Mouse (Mus musculus) urinary bladder, postnatal 36 days (tissue): Measurements from ENCODE around the gene Tstd2.

Experiments
- DNase-seq, 2 experiments: peaks; one replicate each; pipeline ENCODE4 v3.0.0; 2022; ENCODE audit warnings: low spot score in 2 of 2, mixed read lengths in 1 of 2

Gene Tstd2

DNA sequence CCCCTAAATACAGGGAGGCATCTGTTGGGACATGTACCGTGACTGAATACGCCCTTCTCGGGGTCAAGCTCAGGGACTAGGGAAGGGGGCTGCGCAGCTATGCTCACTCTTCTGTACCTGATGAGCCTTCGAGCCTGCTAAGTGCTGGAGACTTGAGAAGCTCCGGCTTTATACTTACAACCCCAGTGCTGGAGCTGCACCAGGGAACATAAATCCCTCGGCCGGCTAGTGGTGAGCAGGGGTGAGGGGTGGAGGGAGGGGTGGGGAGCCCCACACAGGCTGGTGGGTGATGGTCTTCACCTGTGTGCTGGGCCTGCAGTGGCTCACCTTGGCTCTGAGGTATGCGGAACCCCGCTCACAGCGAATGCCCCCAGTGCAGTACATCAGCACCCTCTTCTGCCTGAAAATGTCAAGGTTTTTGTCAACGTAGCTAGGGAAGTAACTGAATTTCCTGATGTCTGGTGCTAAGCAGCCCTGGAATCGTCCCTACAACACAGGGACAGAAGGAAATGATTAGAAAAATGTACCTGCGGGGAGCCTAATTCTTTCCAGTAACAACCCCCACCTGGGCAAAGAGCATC lies 18.9 kb downstream of the Tstd2 start:
- no peak for DNase-seq

DNA sequence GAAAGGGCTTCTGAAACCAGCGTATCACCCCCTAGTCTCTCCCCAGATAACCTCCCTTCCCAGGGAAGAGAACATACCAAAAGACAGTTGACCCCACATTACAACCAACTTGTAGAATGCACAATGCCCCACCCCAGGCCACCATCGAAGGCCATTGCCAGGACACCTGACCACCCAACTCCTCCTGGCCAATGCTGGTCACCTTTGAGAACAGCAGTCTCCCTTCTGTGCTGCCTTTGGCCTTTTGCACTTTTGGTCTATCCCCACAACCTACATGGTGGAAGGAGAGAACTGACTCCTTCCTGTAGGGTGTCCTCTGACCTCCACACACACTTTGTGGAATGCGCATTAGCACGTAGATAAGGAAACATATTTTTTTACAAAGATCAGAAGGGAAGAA lies 21.0 kb downstream of the Tstd2 start:
- no peak for DNase-seq

DNA sequence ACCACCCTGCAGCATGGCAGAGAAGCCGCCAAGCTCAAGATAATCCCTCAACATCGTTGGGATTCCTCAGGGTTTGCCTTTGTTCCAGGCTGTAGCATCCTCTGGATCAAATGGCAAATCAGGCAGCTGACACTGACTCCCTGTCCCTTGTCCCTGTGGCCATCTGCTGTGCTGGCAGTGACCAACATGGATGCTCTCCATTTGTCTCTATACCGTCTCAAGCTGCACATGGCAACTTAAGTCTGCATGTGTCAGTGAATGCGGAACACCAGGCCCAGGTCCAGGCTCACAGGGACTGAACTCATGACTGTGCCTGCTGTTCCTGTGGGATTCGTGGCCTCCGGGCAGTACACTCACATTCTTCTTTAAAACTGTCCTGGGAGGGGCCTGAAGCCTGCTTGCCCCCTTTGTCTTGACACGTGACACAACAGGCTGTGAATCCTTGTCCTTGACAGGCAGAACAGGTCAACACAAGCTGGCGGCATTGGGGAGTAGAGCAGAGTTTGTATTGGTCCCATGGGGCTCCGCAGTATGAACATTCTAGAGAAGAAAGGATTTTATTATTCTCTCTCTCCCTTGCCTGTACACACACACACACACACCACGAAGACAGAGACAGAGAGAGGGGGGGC lies 21.8 kb downstream of the Tstd2 start:
- DNase-seq = no peak

DNA sequence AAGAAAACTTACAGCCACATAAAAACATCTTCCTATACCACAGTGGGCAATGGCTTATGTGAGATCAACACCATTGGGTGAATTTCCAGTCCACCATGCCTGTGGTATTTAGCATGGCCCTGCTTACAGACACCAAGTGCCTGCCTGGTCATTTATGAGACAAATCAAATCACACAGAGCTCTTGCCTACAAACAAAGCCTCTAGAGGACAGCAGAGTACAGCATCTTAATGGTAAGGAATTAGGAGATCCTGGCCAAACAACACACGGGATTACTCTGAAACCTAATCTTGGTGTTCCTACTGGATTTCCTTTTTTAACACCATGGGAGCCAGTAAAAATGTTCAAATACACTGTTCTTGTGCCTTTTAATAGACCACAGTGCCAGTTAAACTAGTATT lies 23.2 kb downstream of the Tstd2 start:
- DNase-seq = no peak

DNA sequence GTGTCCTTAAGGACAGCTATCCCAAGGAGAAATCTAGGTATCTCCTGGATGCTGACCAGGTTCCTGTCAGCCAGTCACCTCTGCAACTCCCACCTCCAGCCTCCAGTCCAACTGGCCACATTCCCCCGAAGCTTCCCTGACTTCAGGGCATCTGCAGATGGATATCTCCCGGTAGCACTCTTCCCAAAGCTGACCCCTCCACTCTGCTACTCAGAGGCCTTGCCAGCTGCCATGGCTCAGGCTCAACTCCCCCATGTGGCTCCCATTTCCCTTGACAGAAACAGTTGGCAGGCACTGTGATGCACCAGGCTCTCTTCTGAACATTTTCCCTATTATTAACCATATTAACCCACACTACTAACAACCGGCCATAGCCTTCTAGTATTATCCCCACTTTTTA lies 27.1 kb downstream of the Tstd2 start:
- DNase-seq = no peak

DNA sequence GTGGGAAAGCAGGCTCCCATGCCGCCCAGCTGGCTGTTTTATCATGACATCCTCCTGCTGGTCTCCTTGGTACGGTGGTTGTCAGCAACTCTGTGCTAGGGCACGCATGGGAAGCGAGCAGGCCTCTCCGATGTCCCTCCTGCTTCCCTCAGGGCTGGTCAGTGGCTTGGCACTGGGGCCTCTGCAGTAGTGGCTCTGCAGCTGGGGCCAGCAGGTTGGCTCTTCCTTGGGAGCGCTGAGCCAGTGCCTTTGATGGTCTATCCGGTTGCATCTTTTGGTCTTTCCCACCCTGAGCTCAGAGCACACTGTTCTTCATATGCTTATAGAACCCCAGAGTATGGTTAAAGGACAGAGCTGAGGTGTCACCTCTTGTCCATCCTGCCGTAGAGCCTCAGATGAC lies 28.4 kb downstream of the Tstd2 start:
- no peak for DNase-seq

DNA sequence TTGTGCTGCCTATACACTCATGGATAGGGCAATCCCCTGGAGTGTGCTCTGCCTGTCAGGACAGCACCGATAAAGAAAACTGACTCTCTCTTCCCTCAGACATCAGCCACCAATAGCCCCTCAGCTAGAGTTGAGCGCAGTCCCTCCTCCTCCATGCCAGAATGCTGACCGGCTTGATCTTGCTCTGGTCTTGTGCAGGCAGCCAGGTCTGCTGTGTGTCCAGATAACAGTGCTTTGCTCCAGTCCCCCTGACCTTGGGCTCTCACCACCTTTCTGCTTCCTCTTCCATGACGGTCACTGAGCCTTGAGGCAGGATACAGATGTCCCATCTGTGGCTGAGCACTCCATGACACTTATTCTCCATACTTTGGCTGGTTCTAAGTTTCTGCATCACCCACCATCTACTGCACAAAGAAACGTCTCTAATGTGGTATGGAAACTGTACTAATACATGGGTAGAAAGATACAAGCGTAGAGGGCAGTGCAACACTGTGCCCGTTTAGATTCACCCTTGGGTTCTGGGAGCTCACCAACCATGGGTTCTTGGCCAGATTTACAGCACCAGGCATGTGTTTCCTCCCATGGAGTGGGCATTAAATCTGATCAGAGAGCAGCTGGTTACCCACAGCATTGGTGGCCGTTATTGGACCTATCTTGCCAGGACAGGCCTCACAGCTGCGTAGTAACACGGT lies 36.3 kb downstream of the Tstd2 start:
- DNase-seq = no peak

DNA sequence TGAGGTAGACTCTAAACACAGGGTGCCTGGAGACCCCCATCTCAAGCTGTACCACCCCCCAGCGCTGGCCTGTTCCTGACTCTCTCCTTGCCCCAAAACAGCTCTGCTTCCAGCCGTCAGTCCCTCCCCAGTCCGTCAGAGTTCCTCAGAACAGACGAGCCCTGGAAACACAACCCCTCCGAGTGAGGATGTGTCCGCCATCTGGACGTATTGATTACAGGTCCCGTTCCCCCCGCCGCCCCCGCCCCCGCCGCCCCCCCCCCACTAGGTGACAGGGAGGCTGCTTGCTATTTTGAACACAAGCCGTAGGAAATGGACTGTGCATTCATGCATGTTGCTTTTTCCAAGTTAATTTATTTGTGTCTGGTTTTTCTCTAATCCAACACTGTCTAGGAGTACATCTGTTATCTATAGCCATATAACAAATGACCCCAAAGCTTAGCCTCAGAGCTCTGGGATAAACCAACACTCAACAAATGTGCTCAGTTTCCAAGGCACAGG lies 37.2 kb downstream of the Tstd2 start:
- DNase-seq = no peak

DNA sequence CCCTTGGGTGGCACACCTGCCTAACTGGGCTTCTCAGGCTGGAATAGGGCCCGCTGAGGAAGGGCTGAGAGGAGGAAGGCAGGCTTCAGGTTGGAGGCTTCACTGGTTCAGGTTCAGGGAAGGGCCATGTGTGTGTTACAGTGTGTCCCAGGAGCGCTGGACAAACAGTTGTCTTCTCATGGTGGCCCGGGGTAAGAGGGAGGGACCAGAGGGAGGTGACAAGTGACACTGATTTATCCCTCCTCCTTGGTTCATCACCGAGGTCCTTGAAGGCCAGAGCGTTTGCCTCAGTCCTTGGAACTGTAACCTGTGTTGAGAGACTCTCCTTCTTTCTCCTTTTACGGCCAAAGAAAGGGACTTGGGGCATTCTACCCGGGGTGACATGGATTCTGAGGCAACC lies 38.0 kb downstream of the Tstd2 start:
- DNase-seq = no peak

DNA sequence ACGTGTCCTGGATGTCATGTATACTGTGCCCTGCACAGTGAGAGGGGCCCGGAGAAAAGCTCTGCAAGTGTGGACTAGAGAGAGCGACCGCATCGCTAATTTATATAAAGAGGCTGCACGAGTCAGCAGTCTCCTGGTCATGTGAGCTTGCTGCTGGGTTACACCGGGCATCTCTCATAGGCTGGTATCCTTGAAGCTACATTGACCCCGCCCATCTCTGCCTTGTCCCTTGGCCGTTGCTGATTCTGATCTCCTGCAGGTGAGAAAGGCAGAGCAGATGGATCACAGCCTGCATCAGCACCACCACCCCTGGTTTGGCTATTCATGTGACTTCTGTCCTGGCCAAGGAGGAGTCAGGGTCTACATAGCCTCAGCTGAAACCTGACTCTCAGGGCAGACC lies 39.4 kb downstream of the Tstd2 start:
- DNase-seq = no peak

DNA sequence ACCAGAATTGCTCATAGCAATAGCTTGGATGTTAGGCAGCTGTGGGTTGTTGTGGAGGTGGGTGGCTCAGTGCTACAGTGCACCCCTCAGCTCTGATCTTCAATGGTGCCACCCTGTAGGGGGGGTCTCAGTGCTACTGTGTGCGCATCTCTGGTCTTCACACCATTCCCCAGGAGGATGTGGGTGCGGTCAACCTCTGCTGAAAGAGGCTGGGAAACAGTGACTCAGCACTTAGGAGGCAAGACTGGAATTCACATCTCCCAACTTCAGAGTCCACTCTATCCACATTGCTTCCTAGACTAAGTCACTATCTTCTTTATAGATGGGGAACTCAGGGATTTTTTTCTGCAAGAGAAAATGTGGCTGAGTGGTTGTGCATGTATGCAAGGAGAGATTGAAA lies 40.9 kb downstream of the Tstd2 start:
- DNase-seq = no peak

DNA sequence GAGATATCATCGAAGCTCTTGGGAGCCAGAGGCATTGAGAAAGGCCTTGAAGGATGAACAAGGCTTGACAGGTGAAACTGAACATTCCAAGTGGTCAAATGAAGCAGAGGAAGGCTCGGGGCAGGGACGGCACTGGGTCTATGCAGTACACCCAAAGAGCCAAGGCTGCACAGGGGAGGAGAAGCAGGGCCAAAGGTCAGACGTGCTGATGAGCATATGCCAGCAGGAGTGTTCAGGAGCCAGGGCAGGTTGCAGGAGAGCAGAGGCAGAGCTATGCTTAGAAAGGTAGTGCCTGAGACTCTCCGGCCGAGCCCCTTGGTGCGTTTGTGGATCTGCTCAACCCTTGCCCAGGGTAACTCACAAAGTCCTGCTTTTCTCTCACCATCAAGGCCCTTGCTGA lies 41.9 kb downstream of the Tstd2 start:
- DNase-seq = no peak

DNA sequence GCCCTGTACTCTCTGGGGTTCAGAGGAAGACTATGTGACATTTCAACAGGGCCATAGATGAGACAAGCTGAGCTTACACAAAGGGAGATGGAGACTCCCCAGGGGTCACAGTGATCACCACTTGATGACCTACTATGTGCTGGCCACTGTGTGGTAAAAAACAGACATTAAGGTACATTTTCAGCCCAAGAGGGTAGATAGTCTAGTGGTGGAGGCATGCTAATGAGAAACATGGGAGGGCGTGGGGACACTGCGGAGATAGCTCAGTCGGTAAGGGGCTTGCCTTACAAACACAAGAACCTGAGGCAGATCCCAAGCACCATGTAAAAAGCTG lies 42.7 kb downstream of the Tstd2 start:
- DNase-seq = no peak

DNA sequence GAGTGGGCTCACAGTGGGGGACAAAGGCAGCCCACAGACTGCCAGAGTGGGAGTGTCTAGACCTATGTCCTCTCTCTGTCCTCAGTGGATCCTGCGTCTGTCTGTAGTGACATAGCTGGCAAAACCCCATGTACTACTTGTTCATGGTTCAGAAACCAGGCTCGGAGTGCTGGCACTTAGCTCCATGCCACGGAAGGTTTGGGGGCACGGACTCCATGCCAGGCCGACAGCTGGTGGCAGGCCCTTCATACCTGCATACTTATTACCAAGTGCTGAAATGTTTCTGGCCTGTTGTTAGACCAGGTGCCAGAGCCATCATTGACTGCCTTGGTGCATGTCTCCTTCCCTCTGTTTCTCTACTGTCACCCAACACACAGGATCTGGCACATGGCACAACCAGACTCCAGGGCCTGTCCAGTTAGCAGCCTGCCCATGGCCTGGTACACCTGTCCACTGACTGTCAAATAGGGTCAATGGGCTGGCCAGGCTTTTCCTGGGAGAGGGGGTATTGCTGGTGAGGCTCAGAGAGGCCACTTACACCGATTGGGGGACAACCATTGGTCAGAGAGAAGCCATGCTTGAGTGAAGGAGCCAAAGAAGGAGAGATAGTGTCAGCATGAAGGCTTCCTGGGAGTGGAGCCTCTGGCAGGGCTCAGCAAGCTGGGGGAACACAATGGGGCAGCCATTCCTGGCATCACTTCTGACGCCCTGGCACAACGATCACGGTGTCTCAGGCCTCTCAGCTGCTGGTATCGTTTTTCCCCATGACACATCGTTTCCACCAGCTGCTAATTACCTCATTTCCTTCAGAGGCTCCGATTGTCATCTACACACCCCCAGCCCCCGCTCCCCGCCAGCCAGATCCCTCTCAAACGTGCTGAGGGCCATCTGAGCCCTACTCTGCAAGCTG lies 43.3 kb downstream of the Tstd2 start:
- no peak for DNase-seq

DNA sequence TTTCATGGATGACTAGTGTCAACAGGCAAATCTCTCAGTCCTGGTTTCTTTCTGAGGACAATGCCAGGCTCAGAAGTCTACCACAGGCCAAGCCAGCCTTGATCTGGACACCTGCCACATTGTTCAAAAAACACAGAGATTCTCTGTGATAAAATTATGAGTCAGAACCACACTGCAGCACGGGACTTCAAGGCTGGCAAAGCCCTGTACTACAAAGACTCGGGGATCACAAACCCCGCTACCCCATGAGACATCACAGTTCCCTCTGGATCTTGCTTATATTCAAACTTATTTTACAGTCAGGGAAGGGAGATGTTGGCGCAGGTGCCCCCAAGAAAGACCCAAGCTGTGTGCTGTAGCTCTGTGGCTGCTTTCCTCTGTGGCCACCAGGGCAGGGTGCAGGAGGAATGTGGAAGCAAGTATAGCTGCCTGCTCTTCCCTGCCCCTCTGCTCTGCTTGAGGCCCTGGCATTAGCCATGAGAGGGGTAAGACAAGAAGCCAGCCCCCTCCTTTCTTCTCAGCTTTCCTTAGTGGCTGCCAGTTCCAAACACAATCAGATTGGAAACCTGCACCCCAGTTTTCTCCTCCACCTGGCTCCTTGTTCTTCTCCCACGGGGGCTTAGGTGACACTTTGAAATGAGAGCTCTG lies 45.9 kb downstream of the Tstd2 start:
- DNase-seq = peak; percentile 30 to 37

DNA sequence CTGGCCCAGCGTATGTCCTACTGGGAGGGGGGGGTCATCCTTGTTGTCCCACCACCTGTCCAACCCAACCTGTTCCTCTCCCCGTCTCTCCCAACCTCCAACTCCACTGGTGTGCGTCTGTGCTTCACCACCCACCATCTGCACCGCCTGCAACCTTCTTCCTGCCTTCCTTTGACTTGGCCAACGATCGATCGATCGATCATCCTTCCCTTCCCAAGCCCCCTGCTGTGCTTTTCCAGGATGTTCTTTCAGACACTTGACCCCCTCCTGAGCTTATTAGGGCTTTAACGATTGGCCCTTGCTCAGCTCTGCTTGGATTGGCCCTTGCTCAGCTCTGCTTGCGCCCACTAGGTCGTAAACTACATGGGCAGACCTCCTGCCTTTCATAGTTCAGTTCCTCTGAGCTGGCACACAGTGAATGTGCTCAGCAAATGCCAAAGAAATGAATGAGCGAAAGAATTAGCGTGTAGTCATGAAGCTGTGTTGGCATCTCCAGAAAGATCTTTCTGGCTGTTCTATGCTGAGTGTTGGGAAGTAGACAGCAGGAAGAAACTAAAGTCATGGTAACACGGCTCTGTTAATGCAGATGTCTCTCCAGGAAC lies 48.9 kb downstream of the Tstd2 start:
- DNase-seq = no peak

DNA sequence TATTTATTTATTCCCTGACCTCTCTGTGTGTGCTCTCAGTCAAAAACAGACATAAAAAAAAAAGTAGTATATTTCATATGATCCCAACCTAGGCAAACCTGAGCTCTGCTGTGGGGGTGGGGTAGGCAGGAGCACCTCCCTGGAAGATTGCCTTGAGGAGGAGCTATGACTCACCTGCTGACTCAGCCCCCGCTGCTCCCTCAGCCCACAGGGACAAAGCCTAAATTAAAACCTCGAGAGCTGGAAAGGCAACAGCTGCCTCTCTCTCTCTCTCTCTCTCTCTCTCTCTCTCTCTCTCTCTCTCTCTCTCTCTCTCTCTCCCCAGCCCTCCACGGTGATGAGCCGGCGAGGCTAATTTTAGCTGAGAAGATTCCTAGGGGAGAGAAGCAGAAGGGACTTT lies 50.6 kb downstream of the Tstd2 start:
- peak; percentile 65 to 67 for DNase-seq

DNA sequence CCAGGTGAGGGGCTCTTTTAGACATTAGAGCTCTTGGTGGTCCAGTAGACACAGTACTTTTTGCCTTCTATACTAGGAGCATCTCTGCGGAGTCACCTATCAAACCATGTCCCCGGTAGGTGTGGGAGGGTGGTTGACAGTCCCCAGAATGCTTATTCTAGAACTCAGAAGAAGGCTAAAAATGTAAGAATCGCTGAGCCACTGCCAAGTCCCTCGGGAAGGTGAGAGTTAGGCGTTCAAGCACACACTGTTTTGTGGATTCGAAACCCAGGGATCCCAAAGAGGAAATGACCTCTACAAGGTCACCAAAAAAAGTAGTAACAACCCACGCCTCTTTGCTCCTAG lies 51.1 kb downstream of the Tstd2 start:
- no peak for DNase-seq

DNA sequence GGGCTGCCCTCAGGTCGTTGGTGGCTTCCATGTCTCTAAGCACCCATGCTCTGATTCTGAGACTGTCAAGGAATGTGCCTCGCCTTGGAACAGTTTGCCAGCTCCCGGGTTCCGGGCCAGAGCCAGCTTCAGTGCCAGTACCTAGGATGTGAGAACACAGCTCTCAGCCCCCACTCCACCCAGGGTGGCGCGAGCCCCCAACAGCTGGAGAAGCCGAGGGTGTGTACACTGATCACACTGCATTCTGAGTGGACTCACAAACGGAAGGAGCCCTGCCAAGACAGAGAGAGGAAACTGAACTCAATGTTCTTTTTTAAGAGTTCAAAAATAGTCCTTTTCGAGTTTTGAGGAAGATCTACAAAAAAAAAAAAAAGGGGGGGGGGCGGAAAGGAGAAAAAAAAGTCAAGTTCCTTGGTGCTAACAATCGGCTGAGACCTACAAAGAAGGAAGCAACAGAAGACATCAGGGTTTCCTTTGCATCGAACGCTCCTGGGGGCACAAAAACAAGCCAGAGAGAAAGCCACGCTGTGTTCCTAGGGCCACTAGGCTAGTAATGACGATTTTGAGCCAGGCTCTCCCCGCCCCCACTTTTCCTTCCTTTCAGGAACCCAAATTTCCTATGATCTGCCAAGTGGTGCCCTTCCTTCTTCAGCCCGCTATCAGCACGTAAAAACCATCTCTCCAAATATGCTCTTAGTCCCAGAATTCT lies 51.6 kb downstream of the Tstd2 start:
- no peak for DNase-seq

DNA sequence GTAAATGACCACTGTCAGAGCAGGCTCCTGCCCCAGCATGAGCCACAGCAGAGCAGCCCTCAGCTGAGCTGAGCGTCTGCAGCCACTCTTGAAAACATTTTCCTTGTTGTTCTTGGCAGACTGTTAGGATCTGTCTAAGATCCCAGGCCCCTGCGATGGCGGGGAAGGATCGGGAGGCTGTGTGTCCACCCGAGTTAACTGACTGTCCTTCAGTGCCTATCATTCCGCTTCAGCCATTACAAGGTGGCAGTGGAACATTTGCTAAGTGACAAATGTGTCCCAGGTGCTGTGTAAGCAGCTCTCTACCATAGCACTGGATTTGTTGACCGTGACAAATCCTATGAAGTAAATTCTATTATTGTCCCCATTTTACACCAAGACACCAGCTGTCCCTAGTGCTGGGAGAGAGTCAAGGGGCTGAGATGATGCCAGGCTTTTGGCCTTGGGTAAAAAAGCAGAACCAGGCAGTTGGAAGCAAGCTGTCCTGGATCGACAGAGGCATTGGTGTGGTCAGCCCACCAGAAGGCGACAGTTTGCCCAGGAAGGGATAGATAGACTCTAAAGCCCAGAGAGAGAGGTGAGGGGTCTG lies 53.2 kb downstream of the Tstd2 start:
- no peak for DNase-seq
